Comparison of ENCODE assay signal across 9 mouse cellular contexts in genomic region chr2:116106194-116106593, GRCm38 (mm10). TPM values are rescaled to one million over a fixed set of nuclear protein-coding genes. Genes with fewer than 3 reads are reported as not detected.
DNase-seq lines count a peak whose midpoint lies in the region; ATAC-seq lines count a peak whose summit lies in the region.
"Had no signal": no experiment of that assay in that cellular context is flagged by ENCODE, and none has a peak within 500 bp of the region (broad histone marks: within the 10 kb centered on the region; RNA-seq: fewer than 3 reads in every experiment).

No protein-coding gene starts in this region.

- no peak overlapping the region for H3K4me2 ChIP-seq in forebrain, embryonic 14.5 days (ENCODE audit: low read length)
- H3K4me2 ChIP-seq in forebrain, embryonic 11.5 days (ENCODE audit: low read depth, low read length, severe bottlenecking): no peak overlapping the region
- no peak overlapping the region for H3K4me2 ChIP-seq in midbrain, embryonic 14.5 days (ENCODE audit: low read length)
- H3K4me2 ChIP-seq in midbrain, embryonic 16.5 days (ENCODE audit: low read length): no peak overlapping the region
- H3K4me2 ChIP-seq: lung, embryonic 15.5 days had no signal

- no peak overlapping the region for H3K9ac ChIP-seq in forebrain, embryonic 14.5 days (ENCODE audit: low read length)
- no peak overlapping the region for H3K9ac ChIP-seq in forebrain, embryonic 11.5 days (ENCODE audit: low read length)
- H3K9ac ChIP-seq in midbrain, embryonic 14.5 days (replicated peaks; ENCODE audit: low read length): no peak overlapping the region
- no peak overlapping the region for H3K9ac ChIP-seq in midbrain, embryonic 16.5 days (ENCODE audit: low read depth, low read length)
- H3K9ac ChIP-seq: lung, embryonic 15.5 days had no signal

- H3K27ac ChIP-seq in forebrain, embryonic 14.5 days (ENCODE audit: low read depth, low read length): no peak overlapping the region
- no peak overlapping the region for H3K27ac ChIP-seq in forebrain, embryonic 11.5 days (ENCODE audit: low read depth, low read length)
- H3K27ac ChIP-seq in midbrain, embryonic 14.5 days (replicated peaks; ENCODE audit: low read depth, low read length): no peak overlapping the region
- no peak overlapping the region for H3K27ac ChIP-seq in midbrain, embryonic 16.5 days (ENCODE audit: low read length)
- H3K27ac ChIP-seq: lung, embryonic 15.5 days had no signal

- no peaks in the 10 kb centered on the region for H3K27me3 ChIP-seq in forebrain, embryonic 14.5 days (replicated peaks; ENCODE audit: control insufficient read depth, insufficient read depth, low read length)
- no peaks in the 10 kb centered on the region for H3K27me3 ChIP-seq in forebrain, embryonic 11.5 days (ENCODE audit: control insufficient read depth, insufficient read depth, low read length)
- H3K27me3 ChIP-seq in midbrain, embryonic 14.5 days (ENCODE audit: control insufficient read depth, insufficient read depth, low read length): no peaks in the 10 kb centered on the region
- no peaks in the 10 kb centered on the region for H3K27me3 ChIP-seq in midbrain, embryonic 16.5 days (ENCODE audit: control insufficient read depth, insufficient read depth, low read depth, low read length)
- H3K27me3 ChIP-seq: lung, embryonic 15.5 days had no signal

- WGBS in forebrain, embryonic 14.5 days: 52% methylated on average over 4 of the region's 4 CpGs
- 63% methylated on average over 4 of the region's 4 CpGs for WGBS in forebrain, embryonic 11.5 days
- 76% methylated on average over 4 of the region's 4 CpGs for WGBS in midbrain, embryonic 14.5 days
- WGBS in midbrain, embryonic 16.5 days: 73% methylated on average over 4 of the region's 4 CpGs

- H3K9me3 ChIP-seq in forebrain, embryonic 14.5 days (replicated peaks; ENCODE audit: control insufficient read depth, low read length): 0 out of 2 replicates have a peak, but pooled peaks cover 2% of the 10 kb centered on the region
- H3K9me3 ChIP-seq in forebrain, embryonic 11.5 days (ENCODE audit: control insufficient read depth, low read length): no peaks in the 10 kb centered on the region
- H3K9me3 ChIP-seq in midbrain, embryonic 14.5 days (ENCODE audit: control insufficient read depth, low read length): no peaks in the 10 kb centered on the region
- H3K9me3 ChIP-seq in midbrain, embryonic 16.5 days (replicated peaks; ENCODE audit: control insufficient read depth, low read length, poor library complexity, severe bottlenecking): no peaks in the 10 kb centered on the region
- H3K9me3 ChIP-seq: lung, embryonic 15.5 days had no signal

- peak; percentile 51 for DNase-seq in forebrain, embryonic 14.5 days (ENCODE audit: low spot score)
- no peak for DNase-seq in forebrain, embryonic 11.5 days (ENCODE audit: low spot score)
- peak; percentile 45 for DNase-seq in kidney, adult 9 months
- no peak for DNase-seq in kidney, adult 8-10 months
- DNase-seq in midbrain, embryonic 14.5 days: peak; percentile 35
- peak; percentile 9 for DNase-seq in right cerebral cortex, postnatal 14 days
- no peak for DNase-seq in adrenal gland, adult 8-10 months

- ATAC-seq in forebrain, embryonic 14.5 days: no peak
- ATAC-seq in forebrain, embryonic 11.5 days (replicated peaks; ENCODE audit: low FRiP score): no peak
- ATAC-seq in midbrain, embryonic 14.5 days (ENCODE audit: low FRiP score, low TSS enrichment): no peak
- ATAC-seq in midbrain, embryonic 16.5 days: no peak

- no peaks in the 10 kb centered on the region for H3K36me3 ChIP-seq in forebrain, embryonic 14.5 days (ENCODE audit: control insufficient read depth, insufficient read depth, low read length)
- H3K36me3 ChIP-seq in forebrain, embryonic 11.5 days (ENCODE audit: control insufficient read depth, insufficient read depth, low read length): no peaks in the 10 kb centered on the region
- no peaks in the 10 kb centered on the region for H3K36me3 ChIP-seq in midbrain, embryonic 14.5 days (ENCODE audit: control insufficient read depth, insufficient read depth, low read length)
- H3K36me3 ChIP-seq in midbrain, embryonic 16.5 days (ENCODE audit: control insufficient read depth, insufficient read depth, low read length): no peaks in the 10 kb centered on the region
- H3K36me3 ChIP-seq: lung, embryonic 15.5 days had no signal

- H3K4me1 ChIP-seq in forebrain, embryonic 14.5 days (ENCODE audit: control insufficient read depth, insufficient read depth, low read length): peaks cover 7% of the 10 kb centered on the region; the same call in 1 of the 2 replicates
- no peaks in the 10 kb centered on the region for H3K4me1 ChIP-seq in forebrain, embryonic 11.5 days (replicated peaks; ENCODE audit: control insufficient read depth, insufficient read depth, low read length)
- 0 out of 2 replicates have a peak, but pooled peaks cover 5% of the 10 kb centered on the region for H3K4me1 ChIP-seq in midbrain, embryonic 14.5 days (ENCODE audit: control insufficient read depth, insufficient read depth, low read length)
- H3K4me1 ChIP-seq in midbrain, embryonic 16.5 days (ENCODE audit: control insufficient read depth, insufficient read depth, low read length): no peaks in the 10 kb centered on the region
- H3K4me1 ChIP-seq: lung, embryonic 15.5 days had no signal

- H3K4me3 ChIP-seq in forebrain, embryonic 14.5 days (ENCODE audit: low read depth, low read length): no peak overlapping the region
- no peak overlapping the region for H3K4me3 ChIP-seq in forebrain, embryonic 11.5 days (ENCODE audit: low read depth, low read length)
- H3K4me3 ChIP-seq in midbrain, embryonic 14.5 days (replicated peaks; ENCODE audit: low read depth, low read length): no peak overlapping the region
- H3K4me3 ChIP-seq in midbrain, embryonic 16.5 days (ENCODE audit: low read depth, low read length): no peak overlapping the region
- H3K4me3 ChIP-seq: lung, embryonic 15.5 days had no signal

RNA-seq across cellular contexts. Expression of gene Meis2, which starts 40.6 kb away (rescaled TPM):
- polyA plus RNA-seq in forebrain, embryonic 14.5 days (2014; fragmentation: Nextera tagmentation; extraction: Ambion mirVana): 99.1 and 114 TPM in 2 replicates
- polyA plus RNA-seq in forebrain, embryonic 11.5 days (2014; fragmentation: Nextera tagmentation; extraction: Ambion mirVana): 75.4 and 77.2 TPM in 2 replicates
- 83.1 and 84.9 TPM in 2 replicates for polyA plus RNA-seq in midbrain, embryonic 14.5 days (2014; fragmentation: Nextera tagmentation; extraction: Ambion mirVana)
- 62.5 and 70.2 TPM in 2 replicates for polyA plus RNA-seq in midbrain, embryonic 16.5 days (2015; fragmentation: Nextera tagmentation; extraction: Ambion mirVana)
- total RNA-seq in adrenal gland, adult 8-10 months (2022): 100 to 1,000 TPM; 197 to 340 (median 252) TPM

Comparison
In these comparisons a context has a peak if more than half of its experiments do, and no peak if none do; other contexts are left out.
1. DNase-seq: peak in forebrain, embryonic 14.5 days (single experiment), kidney, adult 9 months (single experiment), midbrain, embryonic 14.5 days (single experiment) and right cerebral cortex, postnatal 14 days (single experiment); none in forebrain, embryonic 11.5 days (single experiment), kidney, adult 8-10 months (0 of 2) and adrenal gland, adult 8-10 months (single experiment).